Mouse (Mus musculus) frontal cortex, adult (tissue): ENCODE measurements around the gene Olfr487.
"Not testable (repeated sequence)": the region's sequence is repeated elsewhere in the genome, so short reads cannot be mapped to it uniquely, and the experiment has no call there.

ENCODE experiments used
- ATAC-seq: cut with Nextera tagmentation; 2 replicates; pipeline ENCODE4 v1.9.2; 2017; ENCODE audit warnings: mild to moderate bottlenecking, moderate library complexity, mixed read lengths; ENCODE audit not compliant: low TSS enrichment

Gene Olfr487

DNA sequence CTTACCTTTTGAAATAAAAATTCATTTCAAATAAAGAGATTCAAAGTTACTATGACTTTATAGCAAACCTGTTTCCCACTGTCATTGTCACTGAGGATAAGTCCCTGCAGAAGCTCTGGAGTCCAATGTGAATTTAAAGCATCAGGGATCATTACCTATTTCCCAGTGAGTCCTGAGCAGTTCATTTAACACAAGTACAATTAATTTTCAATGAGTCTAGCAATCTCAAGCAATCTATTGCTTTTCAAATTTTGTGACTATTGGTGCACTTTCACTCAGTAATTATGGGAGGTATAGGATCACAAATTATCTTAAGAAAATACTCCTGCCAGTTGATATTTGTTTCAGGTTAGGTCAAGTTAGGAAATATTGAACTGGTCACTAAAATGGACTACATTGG lies at the start of gene Olfr487:
Gene Olfr487, minus strand, starts transcription at position 101 of the 400 bp plus-strand sequence.
- ATAC-seq: not testable (repeated sequence)

DNA sequence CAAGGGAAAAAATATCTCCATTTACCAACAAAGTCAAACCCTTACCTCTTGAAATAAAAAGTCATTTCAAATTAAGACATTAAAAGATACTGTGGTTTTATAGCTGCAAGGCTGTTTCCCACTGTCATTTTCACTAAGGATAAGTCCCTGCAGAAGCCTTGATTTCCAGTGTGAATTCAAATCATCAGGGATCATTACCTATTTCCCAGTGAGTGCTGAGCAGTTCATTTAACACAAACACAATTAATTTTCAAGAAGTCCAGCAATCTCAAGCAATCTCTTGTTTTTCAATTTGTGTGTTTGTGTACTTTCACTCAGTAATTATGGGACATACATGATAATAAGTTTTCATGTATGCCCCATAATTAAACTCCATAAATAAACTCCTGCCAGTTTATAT lies 43.8 kb upstream of the Olfr487 start, which contains the start of gene Olfr488:
Gene Olfr488, minus strand, starts transcription at position 101 of the 400 bp plus-strand sequence.
- no peak for ATAC-seq

DNA sequence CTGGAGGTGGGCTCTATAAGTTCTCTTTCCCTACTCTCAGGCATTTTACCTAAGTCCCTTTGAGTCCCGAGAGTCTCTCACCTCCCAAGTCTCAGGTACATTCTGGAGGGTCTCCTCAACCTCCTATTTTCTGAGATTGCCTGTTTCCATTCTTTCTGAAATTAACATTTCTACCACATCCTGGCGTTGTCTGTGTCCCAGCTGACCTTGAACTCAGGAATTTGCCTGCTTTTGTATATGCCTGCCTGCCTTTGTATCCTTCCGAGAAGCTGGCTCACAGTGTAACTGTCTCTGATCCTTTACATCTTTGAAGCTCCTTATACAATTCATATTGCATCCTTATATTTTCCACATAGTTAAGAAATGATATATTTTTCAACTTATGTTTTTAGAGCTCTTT lies 19.1 kb upstream of the Olfr487 start:
- ATAC-seq: no peak

DNA sequence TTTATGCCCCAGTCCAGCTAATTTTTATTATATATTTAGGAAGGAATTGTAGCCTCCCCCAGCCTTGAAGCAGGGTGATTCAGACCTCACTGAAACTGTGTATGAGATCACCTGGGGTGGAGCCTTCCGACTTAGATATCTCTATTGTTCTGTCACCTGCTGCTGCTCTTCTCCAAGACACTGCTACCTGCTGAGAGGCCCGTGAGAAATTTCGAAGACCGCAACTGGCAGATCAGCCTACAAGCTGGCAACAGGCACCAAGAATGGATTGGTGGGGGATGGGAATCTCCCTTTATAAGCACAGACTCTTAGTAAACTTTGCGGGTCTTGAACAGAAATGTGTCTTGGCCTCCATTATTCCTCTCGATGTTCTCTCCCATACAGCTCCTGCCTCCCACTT lies 17.5 kb downstream of the Olfr487 start:
- ATAC-seq: no peak

DNA sequence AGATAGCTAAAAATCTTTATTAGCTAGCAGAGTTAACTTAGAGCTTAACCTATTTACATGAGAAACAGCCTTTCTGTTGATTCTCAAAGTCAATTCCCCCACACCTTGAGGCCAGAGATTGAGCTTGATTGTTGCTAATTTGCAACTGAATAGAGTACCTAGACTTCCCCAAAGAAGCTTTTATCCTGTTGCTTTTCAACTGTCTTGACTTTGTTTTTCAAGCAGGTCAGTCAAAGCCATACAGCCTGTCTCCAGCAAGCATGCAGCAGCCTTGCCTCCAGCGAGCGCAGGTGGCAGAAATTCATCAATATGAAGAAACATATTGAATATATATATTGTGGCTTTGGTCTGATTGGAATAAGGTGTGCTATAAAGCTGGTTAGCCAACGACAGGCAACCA lies 18.1 kb downstream of the Olfr487 start:
- ATAC-seq: not testable (repeated sequence)

DNA sequence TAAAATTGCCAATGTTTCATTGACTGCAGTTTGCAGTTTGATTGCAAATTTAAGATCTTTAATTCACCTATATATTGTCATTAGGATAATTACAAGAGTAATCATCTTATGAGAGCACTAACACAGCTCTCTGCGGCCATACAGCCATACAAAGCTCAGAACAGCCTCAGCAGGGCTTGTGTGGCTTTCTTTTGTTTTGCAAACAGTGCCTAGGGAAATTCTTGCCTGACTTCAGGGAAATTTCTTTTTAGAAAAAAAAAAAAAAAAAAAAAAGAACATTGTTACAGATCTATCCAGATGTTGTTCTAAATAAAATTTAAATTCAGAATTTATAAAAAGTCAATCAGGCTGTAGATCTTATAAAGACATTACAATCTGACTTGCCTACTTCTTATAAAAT lies 21.7 kb downstream of the Olfr487 start:
- not testable (repeated sequence) for ATAC-seq

DNA sequence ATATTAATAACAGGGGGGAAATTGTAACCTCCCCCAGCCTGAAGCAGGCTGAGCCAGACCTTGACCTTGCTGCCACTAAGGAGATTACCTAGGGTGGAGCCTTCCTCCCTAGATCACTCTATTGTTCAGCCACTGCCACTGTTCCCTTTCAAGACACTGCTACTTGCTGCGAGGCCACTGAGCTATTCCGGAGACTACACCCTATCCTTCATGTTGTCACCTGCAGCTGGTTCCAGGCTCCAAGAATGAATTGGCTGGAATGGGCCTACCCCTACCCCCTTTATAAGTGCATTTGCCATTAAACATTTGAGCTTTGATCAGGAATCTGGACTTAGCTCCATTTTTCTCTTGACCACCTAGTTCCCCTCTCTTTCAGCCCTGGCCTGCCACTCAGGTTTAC lies 23.2 kb downstream of the Olfr487 start:
- not testable (repeated sequence) for ATAC-seq

DNA sequence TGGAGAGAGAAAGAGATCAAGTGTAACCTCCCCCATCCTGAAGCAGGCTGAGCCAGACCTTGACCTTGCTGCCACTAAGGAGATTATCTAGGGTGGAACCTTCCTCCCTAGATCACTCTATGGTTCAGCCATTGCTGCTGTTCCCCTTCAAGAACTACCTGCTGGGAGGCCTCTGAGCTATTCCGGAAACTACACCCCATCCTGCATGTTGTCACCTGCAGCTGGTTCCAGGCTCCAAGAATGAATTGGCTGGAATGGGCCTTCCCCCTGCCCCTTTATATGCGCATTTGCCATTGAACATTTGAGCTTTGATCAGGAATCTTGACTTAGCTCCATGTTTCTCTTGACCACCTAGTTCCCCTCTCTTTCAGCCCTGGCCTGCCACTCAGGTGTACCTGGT lies 29.2 kb downstream of the Olfr487 start:
- not testable (repeated sequence) for ATAC-seq

DNA sequence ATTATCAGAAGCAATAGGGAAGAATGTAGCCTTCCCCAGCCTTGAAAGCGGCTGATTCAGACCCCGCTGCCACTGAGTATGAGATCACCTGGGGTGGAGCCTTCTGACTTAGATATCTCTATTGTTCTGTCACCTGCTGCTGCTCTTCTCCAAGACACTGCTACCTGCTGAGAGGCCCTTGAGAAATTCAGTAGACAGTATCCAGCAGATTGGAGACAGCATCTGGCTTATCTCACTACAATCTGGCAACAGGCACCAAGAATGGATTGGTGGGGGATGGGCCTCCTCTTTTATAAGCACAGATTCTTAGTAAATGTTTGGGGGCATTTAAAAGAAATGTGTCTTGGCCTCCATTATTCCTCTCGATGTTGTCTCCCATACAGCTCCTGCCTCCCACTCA lies 30.0 kb downstream of the Olfr487 start:
- ATAC-seq: not testable (repeated sequence)

DNA sequence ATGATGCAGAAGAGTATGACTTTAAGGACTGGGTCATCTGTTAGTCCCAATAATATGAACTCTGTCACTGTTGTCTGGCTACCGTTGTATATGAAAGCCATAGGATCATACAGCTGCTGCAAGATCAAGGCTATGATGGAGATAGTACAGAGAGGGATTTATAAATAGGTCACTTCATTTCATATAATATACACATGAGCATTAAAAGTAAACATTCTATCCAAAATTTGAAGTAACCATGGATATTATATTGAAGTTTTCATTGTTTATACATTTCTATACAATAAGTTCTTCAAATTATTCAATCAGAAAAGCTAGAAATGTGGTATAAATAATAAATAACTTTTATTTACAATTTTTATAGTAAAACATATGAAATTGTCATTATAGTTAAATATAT lies 41.8 kb downstream of the Olfr487 start, which contains the start of gene Olfr486:
Gene Olfr486, minus strand, starts transcription at position 101 of the 400 bp plus-strand sequence.
- ATAC-seq: not testable (repeated sequence)

DNA sequence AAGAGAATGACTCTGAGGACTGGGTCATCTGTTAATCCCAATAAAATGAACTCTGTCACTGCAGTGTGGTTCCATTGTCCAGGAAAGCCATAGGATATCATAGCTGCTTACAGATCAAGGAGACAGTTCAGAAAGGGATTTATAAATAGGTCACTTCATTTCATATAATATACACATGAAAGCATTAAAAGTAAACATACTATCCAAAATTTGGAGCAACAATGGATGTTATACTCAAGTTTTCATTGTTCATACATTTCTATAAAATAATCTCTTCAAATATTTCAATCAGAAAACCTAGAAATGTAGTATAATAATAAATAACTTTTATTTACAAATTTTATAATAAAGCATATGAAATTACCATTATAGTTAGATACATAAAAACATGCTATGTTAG lies 54.7 kb downstream of the Olfr487 start, which contains the start of gene Olfr485:
Gene Olfr485, minus strand, starts transcription at position 101 of the 400 bp plus-strand sequence.
- ATAC-seq: no peak
